Mouse (Mus musculus) kidney, embryonic 16.5 days (tissue): Measurements from ENCODE around the gene Tfap4. TPM values are rescaled to one million over a fixed set of nuclear protein-coding genes. Genes with fewer than 3 reads are reported as not detected.
A peak's percentile ranks its signal among the peaks of the same experiment; 100 is the strongest.

ENCODE experiments used
- ATAC-seq: fragments of 200-750 bp; cut with Nextera tagmentation; 2 replicates; pipeline ENCODE4 v1.8.0; 2017; ENCODE audit warnings: moderate TSS enrichment; ENCODE audit not compliant: low FRiP score, low TSS enrichment
- H3K27ac ChIP-seq: fragments of 300-500 bp; sonication (generic); 2 replicates; pipeline ENCODE4 v1.5.1; 2014; ENCODE audit warnings: low read length
- H3K27me3 ChIP-seq: fragments of 300-500 bp; sonication (generic); 2 replicates; pipeline ENCODE4 v1.6.1; 2014; ENCODE audit warnings: low read length, control low read depth, mixed read lengths; ENCODE audit not compliant: insufficient read depth
- H3K36me3 ChIP-seq: fragments of 300-500 bp; sonication (generic); 2 replicates; pipeline ENCODE4 v1.6.1; 2014; ENCODE audit warnings: low read length, control low read depth, mixed read lengths; ENCODE audit not compliant: insufficient read depth
- H3K4me1 ChIP-seq: fragments of 300-500 bp; sonication (generic); 2 replicates; pipeline ENCODE4 v1.6.1; 2014; ENCODE audit warnings: low read length, control low read depth, mixed read lengths; ENCODE audit not compliant: insufficient read depth
- H3K4me2 ChIP-seq: fragments of 300-500 bp; sonication (generic); replicated peaks from 2 replicates; pipeline ENCODE4 v1.6.1; 2014; ENCODE audit warnings: low read depth, low read length
- H3K4me3 ChIP-seq: fragments of 300-500 bp; sonication (generic); 2 replicates; pipeline ENCODE4 v1.5.1; 2014; ENCODE audit warnings: mild to moderate bottlenecking, low read length
- H3K9ac ChIP-seq: fragments of 300-500 bp; sonication (generic); replicated peaks from 2 replicates; pipeline ENCODE4 v1.6.1; 2014; ENCODE audit warnings: low read length
- H3K9me3 ChIP-seq: fragments of 300-500 bp; sonication (generic); 2 replicates; pipeline ENCODE4 v1.6.1; 2016; ENCODE audit warnings: low read length, control low read depth
- WGBS: fragments of 180-500 bp; shearing (Covaris S2); extraction: QIAGEN DNeasy Blood & Tissue Kit; methylation state at CpG from one replicate; pipeline ENCODE4 v1.1.7; 2014; 5-methylcytosine and 5-hydroxymethylcytosine counted together
- polyA plus RNA-seq: library from polyadenylated mRNA; unstranded; fragments of >200 nt; fragmentation: Nextera tagmentation; extraction: Ambion mirVana; gene quantifications from 2 replicates; pipeline ENCODE4 v1.2.1, GENCODE M21; 2015

Gene Tfap4
- polyA plus RNA-seq, 1 experiment from 2014 or later, result 21.8 TPM

- Histone ChIP-seq H3K36me3 (peaks cover 2% of the 10 kb centered on the region; the same call in 1 of the 2 replicates), H3K27ac (peak overlapping the region; percentile 97), H3K27me3 (no peaks in the 10 kb centered on the region), H3K4me3 (peak overlapping the region; percentile 85), H3K4me1 (peaks cover 27% of the 10 kb centered on the region), H3K9ac (peak overlapping the region; percentile 82), H3K9me3 (no peaks in the 10 kb centered on the region), H3K4me2 (peak overlapping the region; percentile 93)
- under 1% methylated on average over 19 of the region's 19 CpGs for WGBS
- ATAC-seq, result peak; percentile 55
Measured at GRCm38 (mm10) chr16:4557949-4558348, 1.7 kb downstream of the Tfap4 start.

- peaks cover 32% of the 10 kb centered on the region for H3K4me1 ChIP-seq
- peak overlapping the region; percentile 93 for H3K4me2 ChIP-seq
- no peaks in the 10 kb centered on the region for H3K9me3 ChIP-seq
- H3K27ac ChIP-seq, result peak overlapping the region; percentile 97
- H3K9ac ChIP-seq, result peak overlapping the region; percentile 82
- 50% methylated on average over 1 of the region's 1 CpGs for WGBS
- no peak for ATAC-seq
- peaks cover 2% of the 10 kb centered on the region; the same call in 1 of the 2 replicates for H3K36me3 ChIP-seq
- H3K27me3 ChIP-seq, result no peaks in the 10 kb centered on the region
- peak overlapping the region; percentile 85 for H3K4me3 ChIP-seq
Measured at GRCm38 (mm10) chr16:4557085-4557484, 2.6 kb downstream of the Tfap4 start.

GRCm38 (mm10) chr16:4555555-4555954, 4.1 kb downstream of the Tfap4 start:
- H3K4me3 ChIP-seq, result no peak overlapping the region
- H3K27me3 ChIP-seq, result no peaks in the 10 kb centered on the region
- H3K9ac ChIP-seq, result no peak overlapping the region
- peaks cover 13% of the 10 kb centered on the region; the same call in 1 of the 2 replicates for H3K36me3 ChIP-seq
- H3K4me2 ChIP-seq, result no peak overlapping the region
- H3K27ac ChIP-seq, result no peak overlapping the region
- ATAC-seq, result no peak
- peaks cover 32% of the 10 kb centered on the region for H3K4me1 ChIP-seq
- WGBS, result 93% methylated on average over 1 of the region's 1 CpGs
- no peaks in the 10 kb centered on the region for H3K9me3 ChIP-seq

GRCm38 (mm10) chr16:4552829-4553550, 6.7 kb downstream of the Tfap4 start:
- peaks cover 32% of the 10 kb centered on the region for H3K4me1 ChIP-seq
- H3K9ac ChIP-seq, result peak overlapping the region; percentile 18
- H3K27me3 ChIP-seq, result no peaks in the 10 kb centered on the region
- no peak overlapping the region for H3K4me3 ChIP-seq
- peak overlapping the region; percentile 26 for H3K4me2 ChIP-seq
- H3K27ac ChIP-seq, result peak overlapping the region; percentile 57
- ATAC-seq, result peak; percentile 42
- WGBS, result 27% methylated on average over 6 of the region's 6 CpGs
- no peaks in the 10 kb centered on the region for H3K9me3 ChIP-seq
- peaks cover 24% of the 10 kb centered on the region for H3K36me3 ChIP-seq

- H3K27me3 ChIP-seq, result no peaks in the 10 kb centered on the region
- no peak overlapping the region for H3K27ac ChIP-seq
- 90% methylated on average over 12 of the region's 12 CpGs for WGBS
- H3K4me3 ChIP-seq, result no peak overlapping the region
- H3K4me1 ChIP-seq, result peaks cover 22% of the 10 kb centered on the region
- H3K9me3 ChIP-seq, result no peaks in the 10 kb centered on the region
- H3K36me3 ChIP-seq, result peaks cover 32% of the 10 kb centered on the region
- H3K9ac ChIP-seq, result no peak overlapping the region
- no peak for ATAC-seq
- no peak overlapping the region for H3K4me2 ChIP-seq
Measured at GRCm38 (mm10) chr16:4551885-4552284, 7.8 kb downstream of the Tfap4 start.

- ATAC-seq, result peak; percentile 52; the same call in 1 of the 2 replicates
- WGBS, result 33% methylated on average over 13 of the region's 13 CpGs
- H3K9ac ChIP-seq, result 0 out of 2 replicates have a peak overlapping the region, but pooled peaks have one; percentile 9
- H3K9me3 ChIP-seq, result no peaks in the 10 kb centered on the region
- peaks cover 16% of the 10 kb centered on the region for H3K4me1 ChIP-seq
- peaks cover 37% of the 10 kb centered on the region for H3K36me3 ChIP-seq
- H3K27ac ChIP-seq, result no peak overlapping the region
- no peak overlapping the region for H3K4me2 ChIP-seq
- H3K4me3 ChIP-seq, result no peak overlapping the region
- no peaks in the 10 kb centered on the region for H3K27me3 ChIP-seq
Measured at GRCm38 (mm10) chr16:4551056-4551455, 8.6 kb downstream of the Tfap4 start.

- H3K4me1 ChIP-seq, result peaks cover 16% of the 10 kb centered on the region
- ATAC-seq, result no peak
- no peak overlapping the region for H3K9ac ChIP-seq
- 84% methylated on average over 18 of the region's 18 CpGs for WGBS
- no peaks in the 10 kb centered on the region for H3K9me3 ChIP-seq
- H3K27ac ChIP-seq, result no peak overlapping the region
- no peak overlapping the region for H3K4me3 ChIP-seq
- H3K36me3 ChIP-seq, result peaks cover 52% of the 10 kb centered on the region
- no peak overlapping the region for H3K4me2 ChIP-seq
- no peaks in the 10 kb centered on the region for H3K27me3 ChIP-seq
Measured at GRCm38 (mm10) chr16:4548953-4549688, 10.5 kb downstream of the Tfap4 start.

- peaks cover 53% of the 10 kb centered on the region for H3K36me3 ChIP-seq
Measured at GRCm38 (mm10) chr16:4547611-4548010, 12.0 kb downstream of the Tfap4 start.

GRCm38 (mm10) chr16:4546838-4547237, 12.8 kb downstream of the Tfap4 start:
- WGBS, result 96% methylated on average over 8 of the region's 8 CpGs
- Histone ChIP-seq H3K4me1 (peaks cover 5% of the 10 kb centered on the region; the same call in 1 of the 2 replicates), H3K27ac (no peak overlapping the region), H3K36me3 (peaks cover 52% of the 10 kb centered on the region), H3K4me2 (no peak overlapping the region), H3K9ac (no peak overlapping the region), H3K27me3 (no peaks in the 10 kb centered on the region), H3K4me3 (no peak overlapping the region), H3K9me3 (no peaks in the 10 kb centered on the region)
- no peak for ATAC-seq

More at GRCm38 (mm10) chr16:4547611-4548010, 12.0 kb downstream of the Tfap4 start:
- H3K4me2 ChIP-seq, result no peak overlapping the region
- no peak for ATAC-seq
- H3K27me3 ChIP-seq, result no peaks in the 10 kb centered on the region
- no peak overlapping the region for H3K9ac ChIP-seq
- H3K4me1 ChIP-seq, result peaks cover 2% of the 10 kb centered on the region
- WGBS, result 85% methylated on average over 5 of the region's 5 CpGs
- no peak overlapping the region for H3K27ac ChIP-seq
- H3K4me3 ChIP-seq, result no peak overlapping the region
- H3K9me3 ChIP-seq, result no peaks in the 10 kb centered on the region
